Mouse (Mus musculus) embryonic facial prominence, embryonic 15.5 days (tissue): ENCODE data around the gene Myh14. TPM values are rescaled to one million over a fixed set of nuclear protein-coding genes. Genes with fewer than 3 reads are reported as not detected.

Source experiments
- ATAC-seq: fragments of 200-750 bp; cut with Nextera tagmentation; 2 replicates; pipeline ENCODE4 v1.8.0; 2017; ENCODE audit warnings: low read depth, moderate TSS enrichment; ENCODE audit not compliant: insufficient number of reproducible peaks, low FRiP score, low TSS enrichment
- H3K27ac ChIP-seq: fragments of 300-500 bp; sonication (generic); replicated peaks from 2 replicates; pipeline ENCODE4 v1.5.1; 2015; ENCODE audit warnings: mild to moderate bottlenecking, inconsistent platforms
- H3K27me3 ChIP-seq: fragments of 300-500 bp; sonication (generic); 2 replicates; pipeline ENCODE4 v1.6.1; 2015; ENCODE audit warnings: inconsistent platforms
- H3K36me3 ChIP-seq: fragments of 300-500 bp; sonication (generic); 2 replicates; pipeline ENCODE4 v1.6.1; 2015; ENCODE audit warnings: mild to moderate bottlenecking, inconsistent platforms
- H3K4me1 ChIP-seq: fragments of 300-500 bp; sonication (generic); 2 replicates; pipeline ENCODE4 v1.6.1; 2015; ENCODE audit warnings: inconsistent platforms
- H3K4me2 ChIP-seq: fragments of 300-500 bp; sonication (generic); replicated peaks from 2 replicates; pipeline ENCODE4 v1.6.1; 2015; ENCODE audit warnings: mild to moderate bottlenecking, inconsistent platforms
- H3K4me3 ChIP-seq: fragments of 300-500 bp; sonication (generic); replicated peaks from 2 replicates; pipeline ENCODE4 v1.5.1; 2015; ENCODE audit warnings: mild to moderate bottlenecking, inconsistent platforms
- H3K9ac ChIP-seq: fragments of 300-500 bp; sonication (generic); 2 replicates; pipeline ENCODE4 v1.6.1; 2015; ENCODE audit warnings: inconsistent platforms
- H3K9me3 ChIP-seq: fragments of 300-500 bp; sonication (generic); replicated peaks from 2 replicates; pipeline ENCODE4 v1.6.1; 2016; ENCODE audit warnings: inconsistent platforms
- WGBS: fragments of 180-500 bp; shearing (Covaris S2); methylation state at CpG from one replicate; pipeline ENCODE4 v1.1.7; 2015; 5-methylcytosine and 5-hydroxymethylcytosine counted together
- polyA plus RNA-seq: library from polyadenylated mRNA; unstranded; fragments of >200 nt; fragmentation: Nextera tagmentation; extraction: Ambion mirVana; gene quantifications from 2 replicates; pipeline ENCODE4 v1.2.1, GENCODE M21; 2015

The Myh14 gene
- polyA plus RNA-seq, 1 experiment from 2014 or later = 23.0 TPM

- Histone ChIP-seq H3K4me3 (no peak overlapping the region), H3K36me3 (no peaks in the 10 kb centered on the region), H3K4me2 (no peak overlapping the region), H3K4me1 (0 out of 2 replicates have a peak, but pooled peaks cover 4% of the 10 kb centered on the region), H3K9ac (no peak overlapping the region), H3K9me3 (no peaks in the 10 kb centered on the region), H3K27me3 (peaks cover 20% of the 10 kb centered on the region), H3K27ac (no peak overlapping the region)
- no peak for ATAC-seq
- WGBS = 10% methylated on average over 10 of the region's 10 CpGs
Measured at GRCm38 (mm10) chr7:44615309-44615708, 55.3 kb downstream of the Myh14 start.

DNA sequence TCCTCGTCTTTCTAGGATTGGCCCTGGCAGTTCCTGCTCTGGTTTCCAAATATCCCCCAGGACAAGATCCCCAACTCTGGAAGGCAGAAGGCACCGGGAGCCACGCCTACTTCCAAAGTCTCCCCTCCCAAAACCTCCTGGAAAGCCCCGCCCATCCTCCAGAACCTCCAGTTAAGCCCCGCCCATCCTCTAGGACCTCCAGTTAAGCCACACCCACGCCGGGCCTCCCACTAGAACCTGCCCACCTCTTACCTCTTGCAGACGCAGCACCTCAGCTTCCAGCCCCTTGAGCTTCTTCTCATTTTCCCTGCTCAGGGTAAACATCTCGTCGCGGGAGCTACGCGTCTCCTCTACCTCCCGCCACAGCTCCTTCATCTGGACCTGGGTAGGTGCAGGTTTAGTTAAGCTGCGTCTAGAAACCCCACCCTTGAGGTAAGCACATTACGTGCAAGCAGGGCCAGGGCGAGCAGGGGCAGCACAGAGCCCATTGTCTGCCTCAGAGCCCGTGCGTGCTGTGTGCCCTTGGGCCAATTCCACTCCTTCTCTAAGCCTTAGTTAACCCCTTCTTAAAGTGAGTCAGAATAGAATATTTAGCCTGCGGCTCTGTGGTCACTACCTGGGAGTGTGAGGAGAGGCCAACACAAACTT lies 56.5 kb downstream of the Myh14 start:
- no peak overlapping the region for H3K4me3 ChIP-seq

DNA sequence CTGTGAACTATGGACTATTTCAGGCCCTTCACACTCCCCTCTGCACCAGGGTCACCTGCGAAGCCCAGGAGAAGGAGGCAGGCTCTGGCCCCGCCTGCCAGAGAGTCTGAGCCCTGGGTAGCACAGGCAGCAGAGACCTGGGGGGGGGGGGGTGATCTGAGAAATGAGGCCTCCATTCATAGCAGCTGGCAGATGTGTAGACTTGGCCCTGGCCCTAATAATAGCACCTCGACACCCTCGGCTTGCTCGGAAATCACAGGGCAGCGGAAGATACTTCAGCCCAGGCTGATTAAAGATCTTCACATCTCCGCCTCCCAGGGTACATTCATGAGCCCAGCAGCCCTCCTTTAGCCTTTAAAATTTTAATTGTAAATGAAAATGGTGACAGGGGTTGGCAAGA lies 58.5 kb downstream of the Myh14 start:
- Histone ChIP-seq H3K9ac (no peak overlapping the region), H3K27me3 (peaks cover 20% of the 10 kb centered on the region), H3K36me3 (no peaks in the 10 kb centered on the region), H3K27ac (no peak overlapping the region), H3K4me2 (no peak overlapping the region), H3K4me3 (no peak overlapping the region), H3K4me1 (0 out of 2 replicates have a peak, but pooled peaks cover 4% of the 10 kb centered on the region), H3K9me3 (no peaks in the 10 kb centered on the region)
- ATAC-seq = no peak
- WGBS = 83% methylated on average over 7 of the region's 7 CpGs

More for the DNA sequence above, 56.5 kb downstream of the Myh14 start:
- WGBS = 4% methylated on average over 20 of the region's 20 CpGs
- H3K27ac ChIP-seq = no peak overlapping the region
- peaks cover 20% of the 10 kb centered on the region for H3K27me3 ChIP-seq
- H3K9me3 ChIP-seq = no peaks in the 10 kb centered on the region
- H3K4me2 ChIP-seq = no peak overlapping the region
- H3K4me1 ChIP-seq = 0 out of 2 replicates have a peak, but pooled peaks cover 4% of the 10 kb centered on the region
- no peak for ATAC-seq
- no peaks in the 10 kb centered on the region for H3K36me3 ChIP-seq
- H3K9ac ChIP-seq = no peak overlapping the region

- Histone ChIP-seq H3K4me1 (peaks cover 29% of the 10 kb centered on the region), H3K4me2 (no peak overlapping the region), H3K27ac (no peak overlapping the region), H3K9ac (no peak overlapping the region), H3K4me3 (no peak overlapping the region; the same call in 1 of the 2 replicates), H3K9me3 (no peaks in the 10 kb centered on the region), H3K27me3 (peaks cover 40% of the 10 kb centered on the region), H3K36me3 (no peaks in the 10 kb centered on the region)
- no peak for ATAC-seq
- 9% methylated on average over 29 of the region's 29 CpGs for WGBS
Measured at GRCm38 (mm10) chr7:44606171-44606901, 64.3 kb downstream of the Myh14 start.

- WGBS = 36% methylated on average over 7 of the region's 7 CpGs
- Histone ChIP-seq H3K27ac (no peak overlapping the region), H3K4me3 (no peak overlapping the region), H3K27me3 (peaks cover 48% of the 10 kb centered on the region), H3K36me3 (no peaks in the 10 kb centered on the region), H3K9ac (no peak overlapping the region), H3K4me1 (peaks cover 29% of the 10 kb centered on the region), H3K4me2 (no peak overlapping the region), H3K9me3 (no peaks in the 10 kb centered on the region)
- ATAC-seq = no peak
Measured at GRCm38 (mm10) chr7:44605436-44605835, 65.2 kb downstream of the Myh14 start.

DNA sequence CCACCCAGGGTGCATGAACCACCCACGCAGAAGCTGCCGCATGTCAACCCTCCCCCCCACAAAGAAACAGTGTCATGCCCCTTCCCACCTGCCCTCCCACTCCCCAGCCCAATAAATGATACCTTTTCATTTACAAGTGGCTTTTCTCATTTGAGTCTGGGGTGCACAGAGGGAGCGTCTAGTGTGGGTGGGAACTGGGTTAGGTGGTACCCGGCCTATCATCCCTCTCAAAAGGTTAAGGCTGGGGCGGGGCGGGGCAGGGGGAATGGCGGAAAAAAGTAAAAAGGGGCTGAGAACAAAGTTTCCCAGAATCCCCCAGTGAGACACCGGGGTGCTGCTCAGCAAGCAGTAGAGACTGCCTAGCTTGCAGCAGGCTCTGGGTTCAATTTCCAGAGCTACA lies 66.0 kb downstream of the Myh14 start:
- WGBS = 0% methylated on average over 8 of the region's 8 CpGs
- ATAC-seq = no peak
- no peaks in the 10 kb centered on the region for H3K9me3 ChIP-seq
- H3K4me1 ChIP-seq = peaks cover 29% of the 10 kb centered on the region
- H3K9ac ChIP-seq = no peak overlapping the region
- peak overlapping the region; percentile 41 for H3K4me3 ChIP-seq
- H3K27ac ChIP-seq = no peak overlapping the region
- peaks cover 48% of the 10 kb centered on the region for H3K27me3 ChIP-seq
- no peaks in the 10 kb centered on the region for H3K36me3 ChIP-seq
- peak overlapping the region; percentile 60 for H3K4me2 ChIP-seq

DNA sequence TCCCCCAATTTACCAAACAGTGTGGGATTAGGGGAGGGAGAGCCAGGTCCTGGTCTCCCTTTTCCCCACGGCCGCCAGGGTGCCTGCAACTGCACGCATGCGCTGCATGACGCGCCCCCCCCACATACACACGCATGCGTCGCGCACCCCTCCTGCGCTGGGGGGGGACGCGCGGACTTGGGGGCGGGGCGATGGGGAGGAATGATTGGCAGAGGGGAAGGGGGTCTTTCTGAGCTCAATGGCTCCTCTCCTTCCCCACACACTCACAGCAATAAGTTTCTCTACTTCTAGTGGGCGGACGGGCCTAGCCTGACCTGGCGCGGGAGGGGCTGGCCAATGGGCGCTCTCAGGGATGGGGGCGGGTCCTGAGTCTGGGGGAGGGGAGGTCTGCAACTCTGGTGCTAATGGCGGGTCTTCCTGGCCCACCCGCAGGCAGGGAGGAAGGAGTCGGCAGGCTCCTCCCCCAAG lies 66.5 kb downstream of the Myh14 start:
- Histone ChIP-seq H3K4me2 (peak overlapping the region; percentile 60), H3K27me3 (peaks cover 48% of the 10 kb centered on the region), H3K27ac (0 out of 2 replicates have a peak overlapping the region, but pooled peaks have one; percentile 55), H3K4me1 (peaks cover 29% of the 10 kb centered on the region), H3K36me3 (no peaks in the 10 kb centered on the region), H3K9me3 (no peaks in the 10 kb centered on the region), H3K9ac (no peak overlapping the region), H3K4me3 (peak overlapping the region; percentile 41)
- peak; percentile 72 for ATAC-seq
- under 1% methylated on average over 24 of the region's 25 CpGs for WGBS

DNA sequence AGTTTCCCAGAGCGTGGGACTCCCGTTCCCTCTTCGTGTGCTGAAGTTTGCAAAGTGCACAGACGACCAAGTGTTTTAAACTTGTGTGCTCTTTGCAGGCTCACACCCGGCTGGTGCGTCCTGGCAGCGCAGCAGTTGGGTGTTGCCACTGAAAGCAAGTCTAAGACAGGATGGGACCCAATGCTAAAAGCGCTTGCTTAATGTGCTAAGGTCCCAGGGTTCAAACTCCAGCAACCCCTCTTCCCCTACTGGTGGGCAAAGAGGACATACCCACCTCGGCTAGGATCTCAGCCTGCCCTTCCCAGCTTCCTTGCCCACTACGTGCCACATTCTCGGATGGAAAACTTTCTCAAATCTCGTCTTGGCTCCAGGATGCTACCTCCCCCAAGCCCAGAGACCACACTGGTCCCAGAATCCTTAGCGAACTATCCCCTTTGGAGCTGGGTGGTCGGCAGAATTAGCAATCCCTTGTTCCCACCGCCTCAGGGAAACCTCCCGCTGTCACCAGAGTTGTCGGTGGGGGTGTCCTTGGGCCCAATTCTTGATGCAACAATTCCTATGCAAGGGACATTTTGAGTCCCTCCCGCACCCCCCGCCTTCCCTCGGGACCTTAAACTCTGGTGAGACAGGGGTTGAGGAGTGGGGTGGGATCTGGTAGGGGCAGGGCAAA lies 67.3 kb downstream of the Myh14 start:
- ATAC-seq = no peak
- Histone ChIP-seq H3K27ac (no peak overlapping the region), H3K27me3 (peaks cover 48% of the 10 kb centered on the region), H3K9ac (no peak overlapping the region), H3K4me2 (peak overlapping the region; percentile 60), H3K4me1 (peaks cover 29% of the 10 kb centered on the region), H3K4me3 (peak overlapping the region; percentile 41), H3K36me3 (no peaks in the 10 kb centered on the region), H3K9me3 (no peaks in the 10 kb centered on the region)
- 3% methylated on average over 20 of the region's 20 CpGs for WGBS

- Histone ChIP-seq H3K9ac (no peak overlapping the region), H3K27ac (no peak overlapping the region), H3K4me3 (no peak overlapping the region), H3K27me3 (peaks cover 48% of the 10 kb centered on the region), H3K9me3 (no peaks in the 10 kb centered on the region), H3K4me1 (peaks cover 29% of the 10 kb centered on the region), H3K36me3 (no peaks in the 10 kb centered on the region), H3K4me2 (no peak overlapping the region)
- no peak for ATAC-seq
- 11% methylated on average over 11 of the region's 11 CpGs for WGBS
Measured at GRCm38 (mm10) chr7:44602443-44602842, 68.2 kb downstream of the Myh14 start.

DNA sequence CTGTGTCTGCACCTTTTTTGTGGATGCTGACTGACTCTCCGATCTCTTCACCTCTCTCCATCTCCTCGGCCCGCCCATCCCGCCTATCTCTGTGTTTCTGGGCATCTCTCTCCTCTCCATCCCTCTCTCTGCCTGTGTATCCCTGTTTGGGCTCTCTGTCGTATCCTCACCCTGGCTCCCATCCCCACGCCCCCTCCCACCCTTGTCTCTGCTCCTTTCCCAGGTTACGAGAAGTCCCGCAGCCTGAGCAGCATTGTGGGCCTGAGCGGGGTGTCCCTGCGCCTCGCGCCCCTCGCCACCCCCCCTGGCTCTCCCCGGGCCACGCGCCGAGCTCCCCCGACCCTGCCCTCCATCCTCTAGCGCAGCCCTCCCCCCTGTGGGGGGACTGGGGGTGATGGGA lies 69.0 kb downstream of the Myh14 start:
- Histone ChIP-seq H3K4me2 (no peak overlapping the region), H3K36me3 (no peaks in the 10 kb centered on the region), H3K27me3 (peaks cover 46% of the 10 kb centered on the region), H3K9ac (no peak overlapping the region), H3K4me1 (peaks cover 29% of the 10 kb centered on the region), H3K9me3 (no peaks in the 10 kb centered on the region), H3K4me3 (no peak overlapping the region), H3K27ac (no peak overlapping the region)
- no peak for ATAC-seq
- 13% methylated on average over 19 of the region's 19 CpGs for WGBS

GRCm38 (mm10) chr7:44600691-44601262 lies 69.9 kb downstream of the Myh14 start:
- WGBS = 84% methylated on average over 10 of the region's 10 CpGs
- Histone ChIP-seq H3K27ac (no peak overlapping the region), H3K9me3 (no peaks in the 10 kb centered on the region), H3K4me2 (no peak overlapping the region), H3K4me3 (no peak overlapping the region), H3K9ac (no peak overlapping the region), H3K36me3 (no peaks in the 10 kb centered on the region), H3K27me3 (peaks cover 38% of the 10 kb centered on the region), H3K4me1 (peaks cover 29% of the 10 kb centered on the region)
- no peak for ATAC-seq
